Mouse (Mus musculus): ENCODE results near the gene Nagpa. TPM values are rescaled to one million over a fixed set of nuclear protein-coding genes. Genes with fewer than 3 reads are reported as not detected.

The Nagpa gene
- total RNA-seq, 2 experiments from 2014 or later: 8.8 to 10.4 TPM

DNA sequence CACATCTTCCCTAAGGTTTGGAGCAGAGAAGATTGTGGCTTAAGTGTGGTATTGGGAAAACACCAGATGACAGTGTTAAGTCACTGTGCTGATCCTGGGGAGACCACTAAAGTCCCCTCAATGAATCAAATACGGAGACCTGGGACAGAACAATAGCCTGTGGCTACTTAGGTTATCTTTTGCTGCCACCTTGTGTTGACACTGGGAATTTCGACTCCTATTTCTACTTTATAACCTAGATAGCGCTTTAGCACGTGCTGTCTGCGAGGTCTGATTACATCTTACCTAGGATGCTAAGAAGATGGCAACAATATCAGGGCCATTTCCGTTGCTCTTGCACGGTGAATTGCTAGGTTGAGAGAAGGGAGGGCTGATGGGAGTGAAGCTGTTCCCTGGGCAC, 58.2 kb downstream of the Nagpa start:
- peak; percentile 62 to 82 for DNase-seq

More for the DNA sequence above, 58.2 kb downstream of the Nagpa start:
- intact Hi-C loops (cut with DNase I): loop anchor here (1.0 to 10.0 kb wide), 3 partner anchors 93 to 511 kb away; partner anchors contain the start of genes Dnaja3, Ubn1 and Vasn

Small RNA genes within 50 kb of the gene (microRNA-seq; reads per million reads assigned to microRNA genes)
- gene Gm23689: 0 reads per million in 2 experiments
- 0 reads per million in 2 experiments for gene Gm26095
- 0 reads per million in 2 experiments for gene Mir6364

Other genes starting within 250 kb of the Nagpa start
- gene Anks3, start 239.8 kb downstream of the Nagpa start, total RNA-seq (2021): 10 to 100 TPM; 15.3 to 16.3 TPM
- not detected for gene Sept12, start 206.2 kb downstream of the Nagpa start, total RNA-seq (2021)
- not detected for gene Smim22, start 196.7 kb downstream of the Nagpa start, total RNA-seq (2021)
- gene Rogdi, start 190.5 kb downstream of the Nagpa start, total RNA-seq (2021): 10 to 100 TPM; 22.8 to 24.8 TPM
- 10 to 100 TPM; 50.9 to 51.0 TPM for gene Glyr1, start 154.1 kb downstream of the Nagpa start, total RNA-seq (2021)
- 10 to 100 TPM; 32.9 to 34.6 TPM for gene Ubn1, start 154.0 kb downstream of the Nagpa start, total RNA-seq (2021)
- 1 to 10 TPM; 3.3 to 3.9 TPM for gene Ppl, start 71.6 kb downstream of the Nagpa start, total RNA-seq (2021)
- under 1 TPM; 0.36 to 0.41 TPM for gene Sec14l5, start 56.9 kb downstream of the Nagpa start, total RNA-seq (2021)
- 10 to 100 TPM; 29.1 to 31.6 TPM for gene AU021092, start 18.3 kb upstream of the Nagpa start, total RNA-seq (2021)
- 10 to 100 TPM; 14.8 to 15.3 TPM for gene Alg1, start 29.6 kb upstream of the Nagpa start, total RNA-seq (2021)
- gene Eef2kmt, start 52.0 kb upstream of the Nagpa start, total RNA-seq (2021): 1 to 10 TPM; 9.2 to 9.3 TPM

Measured in heart, postnatal 14 days (tissue).